Mouse (Mus musculus): ENCODE measurements around the gene Tmem104. TPM values are rescaled to one million over a fixed set of nuclear protein-coding genes. Genes with fewer than 3 reads are reported as not detected.

The Tmem104 gene
- polyA plus RNA-seq, 1 experiment from 2014 or later = 10.3 TPM

GRCm38 (mm10) chr11:115250405-115251090, 63.3 kb downstream of the Tmem104 start:
- H3K4me1 ChIP-seq (ENCODE audit: control insufficient read depth, insufficient read depth, low read length) = peaks cover 13% of the 10 kb centered on the region; the same call in 1 of the 2 replicates
- no peak overlapping the region for H3K27ac ChIP-seq (ENCODE audit: low read depth, low read length)
- peak overlapping the region; percentile 42 for H3K4me3 ChIP-seq (ENCODE audit: low read length)
- WGBS = 1% methylated on average over 36 of the region's 36 CpGs
- peak overlapping the region; percentile 65 for H3K4me2 ChIP-seq (replicated peaks; ENCODE audit: low read depth, low read length)
- H3K9ac ChIP-seq (ENCODE audit: low read depth, low read length) = no peak overlapping the region
- peaks cover 76% of the 10 kb centered on the region for H3K27me3 ChIP-seq (ENCODE audit: control insufficient read depth, insufficient read depth, low read length)
- ATAC-seq (ENCODE audit: low FRiP score, low TSS enrichment) = no peak
- no peaks in the 10 kb centered on the region for H3K9me3 ChIP-seq (ENCODE audit: control insufficient read depth, low read length)
- H3K36me3 ChIP-seq (ENCODE audit: control insufficient read depth, insufficient read depth, low read length) = no peaks in the 10 kb centered on the region

DNA sequence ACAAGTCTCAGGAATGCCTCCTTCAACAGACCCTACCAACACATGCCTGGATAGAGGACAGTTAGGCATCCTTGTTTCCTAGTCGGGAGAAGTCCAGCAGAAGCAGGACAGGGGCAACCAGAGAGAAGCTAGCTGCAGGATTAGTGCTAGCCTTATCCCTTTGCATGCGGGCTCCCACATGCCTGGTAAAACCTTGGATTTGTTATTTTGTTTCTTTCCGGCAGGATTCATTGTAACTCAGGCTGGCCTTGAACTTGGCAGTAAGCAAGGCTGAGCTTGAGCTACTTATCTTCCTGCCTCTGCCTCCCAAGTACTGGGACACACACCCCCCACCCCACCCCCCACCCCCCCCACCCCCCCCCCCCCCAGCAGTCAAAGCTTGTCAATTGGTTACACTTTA, 64.0 kb downstream of the Tmem104 start:
- Histone ChIP-seq H3K4me3 (ENCODE audit: low read length) (no peak overlapping the region), H3K27ac (ENCODE audit: low read depth, low read length) (no peak overlapping the region), H3K4me1 (ENCODE audit: control insufficient read depth, insufficient read depth, low read length) (peaks cover 8% of the 10 kb centered on the region; the same call in 1 of the 2 replicates), H3K9ac (ENCODE audit: low read depth, low read length) (no peak overlapping the region), H3K9me3 (ENCODE audit: control insufficient read depth, low read length) (no peaks in the 10 kb centered on the region), H3K27me3 (ENCODE audit: control insufficient read depth, insufficient read depth, low read length) (peaks cover 81% of the 10 kb centered on the region), H3K4me2 (replicated peaks; ENCODE audit: low read depth, low read length) (no peak overlapping the region), H3K36me3 (ENCODE audit: control insufficient read depth, insufficient read depth, low read length) (no peaks in the 10 kb centered on the region)
- 51% methylated on average over 3 of the region's 3 CpGs for WGBS
- ATAC-seq (ENCODE audit: low FRiP score, low TSS enrichment) = no peak

- Histone ChIP-seq H3K4me1 (ENCODE audit: control insufficient read depth, insufficient read depth, low read length) (no peaks in the 10 kb centered on the region), H3K9me3 (ENCODE audit: control insufficient read depth, low read length) (no peaks in the 10 kb centered on the region), H3K4me3 (ENCODE audit: low read length) (peak overlapping the region; percentile 13), H3K9ac (ENCODE audit: low read depth, low read length) (no peak overlapping the region), H3K4me2 (replicated peaks; ENCODE audit: low read depth, low read length) (peak overlapping the region; percentile 15; the same call in 1 of the 2 replicates), H3K36me3 (ENCODE audit: control insufficient read depth, insufficient read depth, low read length) (no peaks in the 10 kb centered on the region), H3K27ac (ENCODE audit: low read depth, low read length) (no peak overlapping the region), H3K27me3 (ENCODE audit: control insufficient read depth, insufficient read depth, low read length) (peaks cover 80% of the 10 kb centered on the region)
- WGBS = 18% methylated on average over 49 of the region's 59 CpGs
- 0 out of 2 replicates have a peak, but pooled peaks have one; percentile 14 for ATAC-seq (ENCODE audit: low FRiP score, low TSS enrichment)
These were observed 70.7 kb downstream of the Tmem104 start for GRCm38 (mm10) chr11:115257775-115258510.

DNA sequence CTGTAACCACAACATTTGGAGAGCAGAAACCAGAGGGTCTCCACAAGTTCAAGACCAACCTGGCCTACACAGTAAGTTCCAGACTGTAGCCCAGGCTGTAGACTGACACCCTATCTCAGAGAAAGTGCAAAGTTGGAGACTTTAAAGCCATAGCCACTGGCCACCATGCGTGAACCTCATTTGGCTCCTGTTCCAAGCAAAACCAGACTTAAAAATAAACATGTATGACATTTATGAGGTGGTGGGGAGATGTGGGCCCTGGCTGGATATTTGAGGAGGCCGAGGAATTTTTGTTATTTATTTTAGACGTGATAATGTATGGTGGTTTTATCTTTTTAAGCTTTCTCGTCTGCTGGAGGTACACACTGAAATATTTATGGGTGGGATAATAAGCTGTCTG, 71.8 kb downstream of the Tmem104 start:
- H3K36me3 ChIP-seq (ENCODE audit: control insufficient read depth, insufficient read depth, low read length) = no peaks in the 10 kb centered on the region
- WGBS = 37% methylated on average over 4 of the region's 4 CpGs
- no peak for ATAC-seq (ENCODE audit: low FRiP score, low TSS enrichment)
- peaks cover 85% of the 10 kb centered on the region for H3K27me3 ChIP-seq (ENCODE audit: control insufficient read depth, insufficient read depth, low read length)
- no peak overlapping the region for H3K27ac ChIP-seq (ENCODE audit: low read depth, low read length)
- H3K9me3 ChIP-seq (ENCODE audit: control insufficient read depth, low read length) = no peaks in the 10 kb centered on the region
- H3K4me1 ChIP-seq (ENCODE audit: control insufficient read depth, insufficient read depth, low read length) = no peaks in the 10 kb centered on the region
- H3K4me3 ChIP-seq (ENCODE audit: low read length) = no peak overlapping the region
- no peak overlapping the region for H3K4me2 ChIP-seq (replicated peaks; ENCODE audit: low read depth, low read length)
- H3K9ac ChIP-seq (ENCODE audit: low read depth, low read length) = no peak overlapping the region

GRCm38 (mm10) chr11:115262954-115263353, 75.7 kb downstream of the Tmem104 start:
- Histone ChIP-seq H3K36me3 (ENCODE audit: control insufficient read depth, insufficient read depth, low read length) (no peaks in the 10 kb centered on the region), H3K4me2 (replicated peaks; ENCODE audit: low read depth, low read length) (no peak overlapping the region), H3K9me3 (ENCODE audit: control insufficient read depth, low read length) (no peaks in the 10 kb centered on the region), H3K27ac (ENCODE audit: low read depth, low read length) (no peak overlapping the region), H3K9ac (ENCODE audit: low read depth, low read length) (no peak overlapping the region), H3K27me3 (ENCODE audit: control insufficient read depth, insufficient read depth, low read length) (peaks cover 92% of the 10 kb centered on the region), H3K4me3 (ENCODE audit: low read length) (no peak overlapping the region), H3K4me1 (ENCODE audit: control insufficient read depth, insufficient read depth, low read length) (peaks cover 10% of the 10 kb centered on the region; the same call in 1 of the 2 replicates)
- ATAC-seq (ENCODE audit: low FRiP score, low TSS enrichment) = no peak
- 79% methylated on average over 11 of the region's 11 CpGs for WGBS

DNA sequence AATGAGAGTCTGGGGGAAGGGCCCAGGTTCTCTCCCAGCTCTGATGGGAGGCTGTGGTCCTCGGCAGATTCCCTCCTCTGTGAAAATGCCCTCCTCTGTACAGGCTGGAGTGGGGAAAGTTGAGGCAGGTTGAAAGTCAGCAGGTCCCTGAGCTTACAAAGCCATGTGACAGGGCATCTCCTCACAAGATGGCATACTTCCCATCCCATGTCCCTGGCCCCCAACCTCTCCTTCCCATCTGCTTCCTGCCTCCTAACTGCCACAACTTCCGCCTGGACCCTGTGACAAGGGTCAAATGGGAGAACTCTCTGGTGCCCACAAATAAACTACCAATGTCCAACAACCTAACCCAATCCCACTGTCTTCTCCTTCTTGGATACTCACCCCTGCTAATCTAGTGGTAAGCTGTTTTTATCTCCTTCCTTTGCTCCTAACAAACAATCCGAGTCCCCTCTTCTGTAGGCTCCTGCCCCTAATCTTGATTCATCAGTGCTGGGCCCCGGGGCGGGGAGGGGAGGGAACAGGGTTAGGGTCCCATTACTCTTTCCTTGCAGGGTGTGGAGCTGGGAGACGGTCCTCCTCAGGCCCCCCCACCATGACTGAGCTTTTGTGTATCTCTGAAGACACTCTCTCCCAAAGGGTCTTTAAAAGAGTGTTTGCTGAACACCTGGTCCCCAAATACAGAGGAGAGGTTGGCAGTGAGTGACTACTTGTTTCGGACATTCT, 77.0 kb downstream of the Tmem104 start:
- no peak overlapping the region for H3K4me2 ChIP-seq (replicated peaks; ENCODE audit: low read depth, low read length)
- peaks cover 10% of the 10 kb centered on the region; the same call in 1 of the 2 replicates for H3K4me1 ChIP-seq (ENCODE audit: control insufficient read depth, insufficient read depth, low read length)
- peaks cover 92% of the 10 kb centered on the region for H3K27me3 ChIP-seq (ENCODE audit: control insufficient read depth, insufficient read depth, low read length)
- H3K9me3 ChIP-seq (ENCODE audit: control insufficient read depth, low read length) = no peaks in the 10 kb centered on the region
- H3K27ac ChIP-seq (ENCODE audit: low read depth, low read length) = no peak overlapping the region
- no peaks in the 10 kb centered on the region for H3K36me3 ChIP-seq (ENCODE audit: control insufficient read depth, insufficient read depth, low read length)
- no peak overlapping the region for H3K9ac ChIP-seq (ENCODE audit: low read depth, low read length)
- no peak for ATAC-seq (ENCODE audit: low FRiP score, low TSS enrichment)
- 66% methylated on average over 7 of the region's 7 CpGs for WGBS
- H3K4me3 ChIP-seq (ENCODE audit: low read length) = no peak overlapping the region

DNA sequence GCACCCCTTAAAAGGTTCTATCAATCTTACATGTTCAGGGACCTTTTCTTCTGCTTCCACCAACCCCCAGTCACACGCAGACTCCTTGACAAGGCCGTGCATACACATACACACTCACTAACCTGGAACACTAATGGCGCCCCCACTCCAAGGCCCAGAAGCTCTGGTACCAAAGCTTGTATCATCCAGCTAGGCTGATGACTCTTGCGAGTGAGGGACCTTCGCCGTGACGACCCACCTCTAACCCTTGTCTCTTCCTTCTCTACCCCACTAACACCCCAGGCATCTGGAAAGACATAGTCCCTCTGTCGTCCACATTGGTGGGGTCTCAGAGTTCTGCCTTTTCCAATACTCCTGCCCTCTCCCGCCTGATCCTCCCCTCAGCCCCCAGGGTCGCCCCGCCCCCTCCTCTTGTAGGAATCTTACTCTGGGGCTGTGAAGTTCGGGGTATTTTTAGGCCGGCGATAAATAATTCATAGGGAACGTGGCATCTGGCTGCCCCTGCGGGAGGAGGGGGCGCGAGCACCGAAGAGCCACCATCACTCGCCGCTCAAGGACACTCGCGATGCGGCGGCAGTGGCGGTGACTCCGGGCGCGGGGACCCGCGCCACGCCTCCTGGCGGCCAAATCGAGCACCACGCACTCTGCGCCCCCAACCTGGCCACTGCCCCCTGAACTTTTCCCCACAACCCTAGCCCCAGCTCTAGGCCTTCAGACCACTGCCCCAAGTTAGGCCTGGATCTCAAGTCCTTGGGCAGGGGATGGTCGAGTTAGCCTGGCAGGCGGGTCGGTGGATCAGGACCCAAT, 77.8 kb downstream of the Tmem104 start:
- no peak for ATAC-seq (ENCODE audit: low FRiP score, low TSS enrichment)
- Histone ChIP-seq H3K27me3 (ENCODE audit: control insufficient read depth, insufficient read depth, low read length) (peaks cover 90% of the 10 kb centered on the region), H3K9me3 (ENCODE audit: control insufficient read depth, low read length) (no peaks in the 10 kb centered on the region), H3K4me1 (ENCODE audit: control insufficient read depth, insufficient read depth, low read length) (peaks cover 10% of the 10 kb centered on the region; the same call in 1 of the 2 replicates), H3K4me3 (ENCODE audit: low read length) (peak overlapping the region; percentile 22), H3K27ac (ENCODE audit: low read depth, low read length) (no peak overlapping the region), H3K36me3 (ENCODE audit: control insufficient read depth, insufficient read depth, low read length) (no peaks in the 10 kb centered on the region), H3K4me2 (replicated peaks; ENCODE audit: low read depth, low read length) (peak overlapping the region; percentile 42), H3K9ac (ENCODE audit: low read depth, low read length) (no peak overlapping the region)
- WGBS = 5% methylated on average over 39 of the region's 39 CpGs

DNA sequence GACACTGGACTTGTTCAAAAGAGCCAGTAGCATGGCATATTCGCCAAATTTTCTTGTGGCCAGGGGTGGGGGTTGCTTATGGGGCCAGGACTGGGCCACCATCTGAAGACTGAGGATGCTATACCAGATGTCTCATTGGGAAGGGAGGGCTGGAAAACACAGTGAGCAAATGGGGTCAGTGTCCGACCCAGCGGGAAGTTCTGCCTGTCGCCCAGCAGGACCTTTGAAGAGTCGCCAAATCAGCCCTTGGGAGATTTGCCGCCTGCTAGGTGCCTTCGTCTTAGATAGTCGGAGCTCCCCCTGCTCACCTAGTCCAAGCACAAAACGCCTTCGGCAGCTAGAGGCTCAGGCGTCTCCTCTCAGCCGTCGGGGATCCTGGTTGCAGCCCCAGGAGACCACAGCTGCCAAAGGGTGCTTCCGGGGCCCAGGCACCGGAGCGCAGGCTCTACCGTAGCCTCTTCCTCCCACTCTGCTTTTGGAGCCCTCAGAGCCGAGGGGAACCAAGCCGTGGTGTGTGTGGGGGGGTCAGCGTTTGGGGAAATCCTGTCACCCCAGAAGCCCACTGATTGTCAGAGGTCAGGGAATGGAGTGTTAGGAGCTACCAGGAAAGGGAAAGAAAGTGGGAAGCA, 78.6 kb downstream of the Tmem104 start:
- Histone ChIP-seq H3K9ac (ENCODE audit: low read depth, low read length) (no peak overlapping the region), H3K9me3 (ENCODE audit: control insufficient read depth, low read length) (no peaks in the 10 kb centered on the region), H3K4me2 (replicated peaks; ENCODE audit: low read depth, low read length) (no peak overlapping the region), H3K27ac (ENCODE audit: low read depth, low read length) (no peak overlapping the region), H3K4me3 (ENCODE audit: low read length) (no peak overlapping the region), H3K4me1 (ENCODE audit: control insufficient read depth, insufficient read depth, low read length) (peaks cover 13% of the 10 kb centered on the region; the same call in 1 of the 2 replicates), H3K27me3 (ENCODE audit: control insufficient read depth, insufficient read depth, low read length) (peaks cover 82% of the 10 kb centered on the region), H3K36me3 (ENCODE audit: control insufficient read depth, insufficient read depth, low read length) (no peaks in the 10 kb centered on the region)
- WGBS = 5% methylated on average over 20 of the region's 20 CpGs
- ATAC-seq (ENCODE audit: low FRiP score, low TSS enrichment) = no peak
